Comparison of ENCODE assay signal across 23 mouse cellular contexts in genomic region chr11:116426852-116427575, GRCm38 (mm10). TPM values are rescaled to one million over a fixed set of nuclear protein-coding genes. Genes with fewer than 3 reads are reported as not detected.
"Had no signal": no experiment of that assay in that cellular context is flagged by ENCODE, and none has a peak within 500 bp of the region (broad histone marks: within the 10 kb centered on the region; RNA-seq: fewer than 3 reads in every experiment).

No protein-coding gene starts in this region.

- H3K27ac ChIP-seq: kidney, postnatal 0 days; layer of hippocampus, adult 2 months; limb, embryonic 10.5 days; limb, embryonic 13.5 days; liver, embryonic 15.5 days; lung, embryonic 15.5 days; midbrain, embryonic 10.5 days; midbrain, embryonic 13.5 days; stomach, embryonic 15.5 days had no signal

- H3K9me3 ChIP-seq: limb, embryonic 10.5 days; limb, embryonic 13.5 days; liver, embryonic 12.5 days; liver, embryonic 15.5 days; lung, embryonic 15.5 days; midbrain, embryonic 10.5 days; midbrain, embryonic 13.5 days; stomach, embryonic 15.5 days had no signal

- DNase-seq: kidney, postnatal 25 days; layer of hippocampus, adult 9-11 months; liver; lung, adult 18-20 months; lung, postnatal 10 days; lung, postnatal 36 days; right cerebral cortex, adult 18-20 months; right cerebral cortex, postnatal 14 days; right cerebral cortex, postnatal 4 days; spleen, adult 18-20 months; thymus, postnatal 25 days had no signal

- H3K27me3 ChIP-seq: limb, embryonic 13.5 days; liver, embryonic 12.5 days; liver, embryonic 15.5 days; midbrain, embryonic 13.5 days; stomach, embryonic 15.5 days had no signal

- H3K4me3 ChIP-seq: layer of hippocampus, adult 2 months; limb, embryonic 10.5 days; limb, embryonic 13.5 days; liver, embryonic 12.5 days; liver, embryonic 15.5 days; lung, embryonic 15.5 days; megakaryocyte, embryonic 14.5 days; midbrain, embryonic 10.5 days; midbrain, embryonic 13.5 days; stomach, embryonic 15.5 days had no signal

- H3K36me3 ChIP-seq: limb, embryonic 10.5 days; limb, embryonic 13.5 days; liver, embryonic 12.5 days; liver, embryonic 15.5 days; lung, embryonic 15.5 days; midbrain, embryonic 10.5 days; midbrain, embryonic 13.5 days; stomach, embryonic 15.5 days had no signal

- H3K4me2 ChIP-seq: limb, embryonic 13.5 days; liver, embryonic 12.5 days; liver, embryonic 15.5 days; lung, embryonic 15.5 days; midbrain, embryonic 13.5 days; stomach, embryonic 15.5 days had no signal

- H3K9ac ChIP-seq: limb, embryonic 13.5 days; liver, embryonic 12.5 days; liver, embryonic 15.5 days; lung, embryonic 15.5 days; midbrain, embryonic 13.5 days; stomach, embryonic 15.5 days had no signal

- ATAC-seq: liver, embryonic 12.5 days; midbrain, embryonic 13.5 days had no signal

RNA-seq across cellular contexts. Expression of gene Qrich2, which starts 39.0 kb away (rescaled TPM):
- polyA plus RNA-seq: liver, embryonic 12.5 days; liver, embryonic 15.5 days; lung, embryonic 15.5 days; midbrain, embryonic 13.5 days; neural tube, embryonic 14.5 days had no signal
